Mouse (Mus musculus) intestine, postnatal 0 days (tissue): ENCODE data around the gene Cdkl1. TPM values are rescaled to one million over a fixed set of nuclear protein-coding genes. Genes with fewer than 3 reads are reported as not detected.

ENCODE experiments used
- ATAC-seq: fragments of 200-750 bp; cut with Nextera tagmentation; 2 replicates; pipeline ENCODE4 v1.8.0; 2017; ENCODE audit warnings: mild to moderate bottlenecking, moderate TSS enrichment, moderate library complexity
- H3K27ac ChIP-seq: fragments of 300-500 bp; sonication (generic); 2 replicates; pipeline ENCODE4 v1.5.1; 2014; ENCODE audit warnings: mild to moderate bottlenecking, low read depth, low read length, moderate library complexity
- H3K27me3 ChIP-seq: fragments of 300-500 bp; sonication (generic); replicated peaks from 2 replicates; pipeline ENCODE4 v1.6.1; 2014; ENCODE audit warnings: low read length, mixed read lengths; ENCODE audit not compliant: control insufficient read depth, insufficient read depth
- H3K36me3 ChIP-seq: fragments of 300-500 bp; sonication (generic); 2 replicates; pipeline ENCODE4 v1.6.1; 2014; ENCODE audit warnings: mild to moderate bottlenecking, moderate library complexity; ENCODE audit not compliant: control insufficient read depth, insufficient read depth
- H3K4me1 ChIP-seq: fragments of 300-500 bp; sonication (generic); replicated peaks from 2 replicates; pipeline ENCODE4 v1.6.1; 2014; ENCODE audit warnings: antibody characterized with exemption, low read length, mixed read lengths; ENCODE audit not compliant: control insufficient read depth, insufficient read depth
- H3K4me2 ChIP-seq: fragments of 300-500 bp; sonication (generic); replicated peaks from 2 replicates; pipeline ENCODE4 v1.6.1; 2014; ENCODE audit warnings: low read depth, mild to moderate bottlenecking, moderate library complexity
- H3K4me3 ChIP-seq: fragments of 300-500 bp; sonication (generic); 2 replicates; pipeline ENCODE4 v1.5.1; 2014; ENCODE audit warnings: low read depth, low read length
- H3K9ac ChIP-seq: fragments of 300-500 bp; sonication (generic); 2 replicates; pipeline ENCODE4 v1.6.1; 2014; ENCODE audit warnings: mild to moderate bottlenecking, low read depth, low read length
- H3K9me3 ChIP-seq: fragments of 300-500 bp; sonication (generic); 2 replicates; pipeline ENCODE4 v1.6.1; 2016; ENCODE audit warnings: mixed run types; ENCODE audit not compliant: control insufficient read depth
- CTCF ChIP-seq: sonication (generic); IDR thresholded peaks from 2 replicates; pipeline ENCODE4 v1.5.1; 2016; ENCODE audit warnings: low read depth, mild to moderate bottlenecking, control low read depth, antibody characterized with exemption, moderate library complexity
- WGBS: fragments of 180-500 bp; shearing (Covaris S2); extraction: QIAGEN DNeasy Blood & Tissue Kit; methylation state at CpG from one replicate; pipeline ENCODE4 v1.1.7; 2014; 5-methylcytosine and 5-hydroxymethylcytosine counted together
- polyA plus RNA-seq: library from polyadenylated mRNA; unstranded; fragments of >200 nt; fragmentation: Nextera tagmentation; extraction: Ambion mirVana; gene quantifications from 2 replicates; pipeline ENCODE4 v1.2.1, GENCODE M21; 2015

Cdkl1 gene
- 1.5 and 1.6 TPM in 2 replicates for polyA plus RNA-seq

DNA sequence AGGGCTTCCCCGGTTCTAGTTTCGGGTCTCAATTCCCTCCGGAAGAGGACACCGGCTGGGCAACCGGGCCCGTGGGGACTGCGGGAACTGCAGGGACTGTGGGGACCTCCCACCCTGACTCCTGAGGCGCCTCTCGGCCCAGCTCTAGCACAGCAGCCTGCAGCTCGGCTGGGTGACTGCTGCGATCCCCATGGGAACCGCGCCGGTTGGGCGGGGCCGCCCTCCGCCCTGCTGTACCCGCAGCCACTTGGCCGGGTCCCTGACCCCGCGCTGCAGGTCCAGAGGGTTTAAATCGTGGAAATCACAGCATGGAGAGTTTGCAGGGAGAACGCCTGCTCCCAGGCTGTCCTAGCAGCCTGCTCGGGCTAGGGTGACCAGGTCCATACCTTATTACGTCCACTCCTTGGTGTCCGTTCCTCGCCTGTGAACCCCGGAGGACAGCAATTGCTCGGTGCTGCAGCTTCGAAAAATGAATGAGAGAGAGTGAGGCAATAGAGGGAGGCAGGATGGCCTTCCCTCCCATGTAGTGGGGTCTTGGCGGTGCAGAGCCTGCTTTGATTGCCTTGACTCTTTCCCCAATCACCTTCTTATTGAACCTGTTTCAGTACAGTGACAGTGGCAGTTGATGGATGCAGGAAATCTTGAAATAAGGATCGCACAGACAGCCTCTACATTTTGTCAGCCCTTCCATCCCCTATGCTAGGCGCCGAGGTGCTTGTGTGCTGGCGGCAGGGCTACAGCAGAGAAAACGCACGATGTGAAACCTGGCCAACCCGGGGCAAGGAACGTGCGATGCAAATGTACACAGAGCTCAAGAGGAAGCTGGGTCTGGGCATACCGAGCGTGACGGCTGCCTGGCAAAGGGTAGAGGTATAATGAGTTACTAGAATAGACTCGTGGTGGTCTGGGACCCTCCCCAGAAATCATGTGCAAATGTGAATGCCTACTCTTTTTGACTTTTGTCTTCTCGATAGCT, at the start of gene Cdkl1:
Gene Cdkl1 (minus strand): TSS at position 738 of the 976 bp plus-strand sequence.
- H3K9me3 ChIP-seq: no peaks in the 10 kb centered on the region
- H3K9ac ChIP-seq: peak within 1 kb of the TSS; percentile 41
- peak; percentile 92 for ATAC-seq
- H3K4me1 ChIP-seq: no peaks in the 10 kb centered on the region; the same call in 1 of the 2 replicates
- peak within 1 kb of the TSS; percentile 78 for H3K4me2 ChIP-seq
- WGBS: 2% methylated on average over 45 of the region's 45 CpGs
- peak within 1 kb of the TSS; percentile 54 for H3K4me3 ChIP-seq
- no peaks in the 10 kb centered on the region for H3K27me3 ChIP-seq
- TF ChIP-seq CTCF: 0 out of 2 replicates have a peak, but pooled peaks have one; percentile 1
- no peak within 1 kb of the TSS for H3K27ac ChIP-seq
- no peaks in the 10 kb centered on the region for H3K36me3 ChIP-seq

DNA sequence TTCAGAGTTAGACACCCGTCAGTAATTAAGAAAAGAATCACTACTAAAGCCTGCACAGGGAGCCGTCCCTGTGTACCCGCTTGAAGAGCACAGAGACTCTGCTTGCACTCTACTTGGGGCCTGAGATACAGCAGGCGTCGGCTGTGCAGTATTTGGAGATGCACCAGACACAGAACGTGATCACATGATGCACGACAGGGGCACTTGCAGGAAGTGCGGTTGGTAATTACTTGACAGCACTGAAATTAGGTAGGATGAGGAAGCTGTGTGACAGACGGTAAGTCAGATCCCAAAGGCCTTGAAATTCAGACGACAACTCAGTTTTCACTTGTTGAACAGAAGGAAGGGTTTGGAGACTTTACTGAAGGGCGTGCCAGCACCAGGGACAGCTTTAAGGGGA, 47.3 kb upstream of the Cdkl1 start:
- no peak overlapping the region for H3K4me2 ChIP-seq
- TF ChIP-seq CTCF: no peak
- no peak overlapping the region for H3K4me3 ChIP-seq
- H3K27me3 ChIP-seq: no peaks in the 10 kb centered on the region
- H3K9ac ChIP-seq: no peak overlapping the region
- no peaks in the 10 kb centered on the region for H3K4me1 ChIP-seq
- H3K9me3 ChIP-seq: no peaks in the 10 kb centered on the region
- ATAC-seq: no peak
- peaks cover 35% of the 10 kb centered on the region for H3K36me3 ChIP-seq
- 64% methylated on average over 11 of the region's 11 CpGs for WGBS
- H3K27ac ChIP-seq: no peak overlapping the region

GRCm38 (mm10) chr12:69833982-69834604, 43.0 kb upstream of the Cdkl1 start:
- TF ChIP-seq CTCF: no peak
- WGBS: 89% methylated on average over 12 of the region's 12 CpGs

DNA sequence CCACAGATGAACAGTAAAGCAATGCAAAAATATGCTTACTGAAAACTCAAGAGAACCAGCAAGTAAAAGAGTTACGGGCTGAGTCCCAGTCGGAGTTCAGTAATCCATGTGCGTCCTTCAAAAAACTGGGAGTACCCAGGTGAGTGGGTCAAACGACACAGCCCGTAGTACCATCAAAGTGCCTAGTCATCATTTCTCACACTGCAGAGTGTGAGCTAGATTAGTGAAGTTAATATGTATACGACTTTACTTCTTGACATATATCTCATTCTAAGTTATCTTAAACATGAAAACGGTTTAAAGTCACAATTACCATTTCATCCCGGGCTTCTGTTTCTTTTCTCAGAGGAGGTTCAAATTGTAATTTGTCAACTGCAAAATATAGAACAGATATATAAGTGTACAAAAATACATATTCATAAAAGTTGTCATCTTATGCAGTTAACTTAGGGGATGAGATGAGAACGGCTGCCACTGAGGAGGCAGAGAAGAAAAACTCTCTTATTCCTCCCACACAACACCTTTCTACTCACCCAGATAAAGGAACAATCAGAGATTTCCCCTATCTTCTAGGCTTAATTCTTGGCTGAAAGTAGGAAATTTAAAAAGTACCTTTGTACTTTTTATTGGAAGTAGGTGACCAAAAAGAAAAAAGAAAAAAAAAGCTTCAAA, 40.3 kb upstream of the Cdkl1 start:
- no peak for TF ChIP-seq CTCF
- Histone ChIP-seq H3K27me3 (no peaks in the 10 kb centered on the region), H3K9ac (no peak overlapping the region), H3K9me3 (no peaks in the 10 kb centered on the region), H3K27ac (no peak overlapping the region), H3K36me3 (peaks cover 29% of the 10 kb centered on the region), H3K4me1 (no peaks in the 10 kb centered on the region), H3K4me3 (no peak overlapping the region), H3K4me2 (no peak overlapping the region)
- ATAC-seq: no peak
- 79% methylated on average over 9 of the region's 9 CpGs for WGBS

More at GRCm38 (mm10) chr12:69833982-69834604, 43.0 kb upstream of the Cdkl1 start:
- no peaks in the 10 kb centered on the region for H3K27me3 ChIP-seq
- no peak overlapping the region for H3K27ac ChIP-seq
- ATAC-seq: no peak
- H3K4me1 ChIP-seq: no peaks in the 10 kb centered on the region
- no peaks in the 10 kb centered on the region for H3K9me3 ChIP-seq
- H3K36me3 ChIP-seq: peaks cover 28% of the 10 kb centered on the region
- no peak overlapping the region for H3K4me3 ChIP-seq
- H3K9ac ChIP-seq: no peak overlapping the region
- H3K4me2 ChIP-seq: no peak overlapping the region

- Histone ChIP-seq H3K27me3 (no peaks in the 10 kb centered on the region), H3K27ac (peak overlapping the region; percentile 7; the same call in 1 of the 2 replicates), H3K4me1 (no peaks in the 10 kb centered on the region), H3K4me2 (no peak overlapping the region), H3K9ac (no peak overlapping the region), H3K4me3 (no peak overlapping the region), H3K9me3 (no peaks in the 10 kb centered on the region), H3K36me3 (peaks cover 35% of the 10 kb centered on the region)
- TF ChIP-seq CTCF: no peak
- WGBS: 44% methylated on average over 2 of the region's 2 CpGs
- no peak for ATAC-seq
Observed at GRCm38 (mm10) chr12:69828214-69828613, 37.1 kb upstream of the Cdkl1 start.
